Mouse (Mus musculus) B cell, adult 2 months (primary cell): ENCODE measurements at regions not wholly inside any gene's neighbourhood (a gene's known extent, or its start where the extent isn't known, plus 50 kb on each side); places are given as distances from the start of the nearest gene placed in this dataset.
A peak's percentile ranks its signal among the peaks of the same experiment; 100 is the strongest.

Experiments used
- DNase-seq, 2 experiments: peaks; one replicate each; pipeline ENCODE4 v3.0.0; 2022

DNA sequence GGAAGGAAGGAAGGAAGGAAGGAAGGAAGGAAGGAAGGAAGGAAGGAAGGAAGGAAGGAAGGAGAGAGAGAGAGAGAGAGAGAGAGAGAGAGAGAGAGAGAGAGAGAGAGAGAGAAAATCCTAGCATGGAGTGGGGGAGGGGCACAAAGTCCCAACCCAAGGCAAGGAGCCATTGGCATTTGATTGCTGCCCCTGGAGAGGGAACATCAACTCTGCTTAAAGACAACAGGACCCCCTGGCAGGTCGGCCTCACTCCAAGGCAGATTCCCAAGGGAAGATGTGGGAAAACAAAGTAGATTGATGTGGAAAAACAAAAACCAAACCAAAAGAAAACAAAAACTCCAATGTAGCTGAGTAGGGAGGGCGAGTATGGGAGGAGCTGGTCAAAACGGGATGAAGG, 49.9 kb upstream of the Fzd10 start:
- DNase-seq, result no peak

GRCm38 (mm10) chr5:128549811-128550210, 50.8 kb upstream of the Fzd10 start:
- no peak for DNase-seq

- no peak for DNase-seq
Observed at GRCm38 (mm10) chr5:128542049-128542448, 58.6 kb upstream of the Fzd10 start.

- no peak for DNase-seq
Observed at GRCm38 (mm10) chr5:128538646-128539045, 62.0 kb upstream of the Fzd10 start.

DNA sequence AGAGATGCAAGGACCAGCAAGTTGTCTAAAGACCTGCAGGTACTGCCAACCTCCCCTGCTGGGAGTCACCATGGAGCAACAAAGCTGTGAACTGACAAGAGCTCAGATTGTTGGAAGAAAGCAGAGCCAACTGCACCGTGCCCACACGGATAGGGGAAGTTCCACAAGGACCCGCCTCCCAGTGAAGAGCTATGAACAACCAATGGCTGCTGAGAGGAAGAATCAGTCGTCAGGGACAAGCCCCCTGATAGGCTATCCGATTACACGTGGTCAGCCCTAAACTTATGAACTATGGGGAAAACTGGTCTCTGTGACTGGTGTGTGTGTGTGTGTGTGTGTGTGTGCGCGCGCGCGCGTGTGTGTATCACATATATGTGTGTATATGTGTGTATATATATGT, 63.4 kb upstream of the Fzd10 start:
- DNase-seq, result no peak

- DNase-seq, result no peak
Observed at GRCm38 (mm10) chr5:128536393-128536792, 64.3 kb upstream of the Fzd10 start.

DNA sequence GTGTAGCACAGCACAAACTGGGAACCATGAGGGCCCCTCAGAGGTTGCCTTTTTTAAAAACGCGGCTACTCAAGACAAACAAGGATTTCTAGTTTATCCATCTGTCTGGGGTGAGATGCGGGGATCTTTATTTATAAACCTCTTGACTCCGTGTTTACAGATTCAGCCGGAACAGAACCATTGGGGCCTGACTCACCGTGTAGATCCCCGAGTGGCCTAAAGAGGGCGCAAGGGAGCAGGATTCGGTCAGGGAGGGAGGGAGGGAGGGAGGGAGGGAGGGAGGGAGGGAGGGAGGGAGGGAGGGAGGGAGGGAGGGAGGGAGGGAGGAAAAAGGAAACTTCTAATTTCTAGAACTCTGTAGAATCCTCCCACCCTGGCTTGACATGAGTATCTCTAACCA, 73.4 kb upstream of the Fzd10 start:
- DNase-seq, result no peak

- no peak for DNase-seq
Observed at GRCm38 (mm10) chr5:128526432-128526831, 74.2 kb upstream of the Fzd10 start.

- no peak for DNase-seq
Observed at GRCm38 (mm10) chr5:128524377-128525280, 76.0 kb upstream of the Fzd10 start.

DNA sequence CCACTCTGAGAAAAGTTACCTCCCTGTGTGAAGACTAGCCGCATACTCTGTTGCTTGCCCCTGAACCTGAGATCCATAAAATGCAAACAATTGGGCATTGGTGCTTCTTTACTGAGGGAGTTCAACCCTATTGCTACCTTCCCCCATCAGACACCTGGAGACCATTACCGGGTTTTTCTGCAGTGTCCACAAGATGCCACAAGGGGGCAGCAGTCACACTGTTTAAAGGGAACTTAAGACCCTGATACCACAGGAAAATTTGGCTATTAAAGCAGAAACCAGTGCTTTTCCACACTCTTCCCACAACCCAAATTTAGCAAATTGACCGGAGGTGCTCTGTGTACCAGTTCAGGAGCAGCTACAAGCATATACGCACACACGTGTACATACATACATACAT, 78.0 kb upstream of the Fzd10 start:
- no peak for DNase-seq

DNA sequence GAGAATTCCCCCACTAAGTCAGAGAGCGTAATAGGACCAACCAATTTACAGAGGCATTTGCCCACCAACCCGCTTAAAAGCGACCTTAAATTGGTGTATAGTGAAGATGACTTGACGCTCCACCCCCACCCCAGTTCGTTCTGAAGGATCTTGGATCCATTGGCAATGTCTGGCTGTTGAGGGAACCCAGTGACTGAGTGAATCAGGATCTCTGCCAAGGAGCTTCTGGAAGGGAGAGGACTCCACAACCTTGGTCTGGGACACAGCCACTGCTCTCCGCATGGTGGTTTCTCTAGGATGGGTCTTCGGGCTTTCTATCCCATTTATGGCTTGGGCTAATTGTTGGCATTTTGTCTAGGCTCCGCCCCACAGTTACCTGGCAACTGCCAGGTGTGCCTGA, 83.3 kb upstream of the Fzd10 start:
- DNase-seq, result no peak

DNA sequence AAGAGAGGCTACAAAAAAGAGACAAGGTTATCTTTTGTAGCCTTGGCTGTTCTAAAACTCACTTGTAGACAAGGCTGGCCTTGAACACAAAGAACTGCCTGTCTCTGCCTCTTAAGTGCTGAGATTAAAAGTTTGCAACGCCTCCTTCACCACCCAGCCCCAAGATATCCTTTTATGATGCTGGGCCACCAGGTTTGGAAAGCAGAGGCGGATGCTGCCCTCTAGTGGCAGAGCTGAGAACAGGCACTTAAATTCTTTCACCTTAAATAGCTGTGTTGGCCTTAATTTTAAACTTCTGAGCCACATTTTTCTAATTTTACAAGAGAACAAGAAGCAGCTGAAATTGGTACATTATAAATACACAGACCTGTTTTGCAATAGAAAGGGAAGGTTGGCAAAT, 82.5 kb upstream of the Tmem132d start:
- DNase-seq, result peak; percentile 1 to 2

DNA sequence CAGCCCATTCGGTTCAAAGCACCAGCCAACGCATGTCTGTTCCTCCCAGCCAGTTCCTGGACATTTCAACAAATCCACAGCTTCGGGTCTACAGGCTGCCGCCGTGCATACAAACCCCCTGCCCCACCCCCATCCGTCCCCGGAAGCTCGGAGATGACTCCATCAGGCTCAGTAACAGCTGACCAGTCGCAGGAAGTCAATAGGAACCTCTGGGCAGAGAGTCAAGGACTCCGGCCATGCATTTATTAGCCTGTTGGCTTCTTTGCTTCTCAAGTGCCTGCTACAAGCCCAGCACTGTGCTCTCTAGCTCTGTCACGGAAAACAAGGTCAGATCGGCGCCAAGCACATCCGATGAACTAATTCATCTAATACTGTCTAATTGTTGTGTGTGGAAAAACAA, 80.4 kb upstream of the Tmem132d start:
- no peak for DNase-seq

DNA sequence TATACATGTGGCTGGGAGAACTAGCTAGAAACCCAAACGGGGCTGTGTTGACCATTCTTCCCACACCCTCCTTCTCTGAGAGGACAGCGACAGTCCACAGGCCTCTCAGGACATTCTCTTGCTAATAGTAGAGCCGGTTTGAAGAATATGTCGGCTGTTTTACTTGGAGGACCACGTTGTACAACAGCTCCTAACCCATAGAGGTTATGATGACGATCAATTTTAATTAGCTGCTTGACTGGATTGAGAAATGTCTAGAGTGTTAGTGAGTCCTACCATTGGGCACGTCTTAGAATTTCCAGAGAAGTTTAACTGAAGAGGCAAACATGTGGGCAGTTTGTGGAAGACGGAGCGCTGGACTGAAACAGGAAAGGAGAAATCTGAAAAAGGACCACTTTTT, 79.7 kb upstream of the Tmem132d start:
- no peak for DNase-seq

DNA sequence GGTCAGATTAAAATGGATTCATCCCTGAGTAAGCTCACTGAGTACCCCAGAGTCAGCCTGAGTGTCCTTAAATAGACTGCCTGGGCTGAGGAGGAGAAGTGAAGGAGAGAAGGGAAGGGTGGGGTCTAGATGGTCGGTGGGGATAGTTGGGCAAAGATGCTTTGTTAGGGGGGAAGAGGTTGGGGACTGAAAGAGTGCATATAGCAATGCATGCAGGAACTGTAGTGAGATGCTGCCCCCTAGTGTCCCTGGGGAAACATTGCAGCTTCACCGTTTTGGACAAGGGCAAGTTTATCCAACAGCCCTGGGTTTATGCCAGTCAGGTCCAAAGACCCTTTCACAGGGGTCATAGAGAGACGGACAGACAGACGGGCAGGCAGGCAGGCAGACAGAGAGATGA, 71.6 kb upstream of the Tmem132d start:
- DNase-seq, result peak; percentile 3 to 6

- no peak for DNase-seq
Observed at GRCm38 (mm10) chr5:128499488-128499887, 66.6 kb upstream of the Tmem132d start.

- DNase-seq, result no peak
Observed at GRCm38 (mm10) chr5:128499033-128499432, 66.2 kb upstream of the Tmem132d start.

DNA sequence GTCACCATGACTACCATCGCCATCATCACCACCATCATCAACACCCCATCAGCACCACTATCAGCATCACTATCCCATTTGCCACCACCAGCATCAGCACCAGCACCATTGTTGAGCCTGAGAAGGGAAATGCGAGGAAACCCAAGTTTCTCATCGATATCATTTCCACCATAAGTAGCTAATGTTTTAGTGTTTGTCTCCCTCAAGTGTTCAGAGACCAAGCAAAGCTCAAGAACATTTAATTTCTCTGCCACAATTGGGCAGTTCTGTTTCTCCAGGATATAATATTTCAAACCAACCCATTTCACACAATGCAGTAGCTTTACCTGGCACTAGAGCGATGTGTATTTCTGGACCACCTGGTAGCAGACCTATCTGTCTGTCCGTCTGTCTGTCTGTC, 59.7 kb upstream of the Tmem132d start:
- DNase-seq, result no peak

DNA sequence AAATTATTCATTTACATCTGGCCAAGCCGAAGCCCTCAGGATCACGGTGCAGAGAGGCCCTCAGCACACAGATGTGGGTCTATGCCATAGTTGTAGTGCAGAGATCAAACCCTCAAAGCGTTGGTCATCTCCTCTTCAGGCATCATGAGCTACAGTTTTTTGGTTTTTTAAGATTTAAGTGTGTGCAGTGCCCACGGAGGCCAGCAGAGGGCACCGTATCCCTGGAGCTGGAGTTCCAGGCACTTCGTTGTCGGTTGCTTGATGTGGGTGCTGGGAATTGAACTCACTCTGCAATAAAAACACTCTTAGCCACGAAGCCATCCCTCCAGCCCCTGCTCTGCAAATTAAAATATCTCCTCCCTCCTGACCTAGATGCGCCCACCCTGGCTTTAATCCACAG, 58.3 kb upstream of the Tmem132d start:
- DNase-seq, result no peak

DNA sequence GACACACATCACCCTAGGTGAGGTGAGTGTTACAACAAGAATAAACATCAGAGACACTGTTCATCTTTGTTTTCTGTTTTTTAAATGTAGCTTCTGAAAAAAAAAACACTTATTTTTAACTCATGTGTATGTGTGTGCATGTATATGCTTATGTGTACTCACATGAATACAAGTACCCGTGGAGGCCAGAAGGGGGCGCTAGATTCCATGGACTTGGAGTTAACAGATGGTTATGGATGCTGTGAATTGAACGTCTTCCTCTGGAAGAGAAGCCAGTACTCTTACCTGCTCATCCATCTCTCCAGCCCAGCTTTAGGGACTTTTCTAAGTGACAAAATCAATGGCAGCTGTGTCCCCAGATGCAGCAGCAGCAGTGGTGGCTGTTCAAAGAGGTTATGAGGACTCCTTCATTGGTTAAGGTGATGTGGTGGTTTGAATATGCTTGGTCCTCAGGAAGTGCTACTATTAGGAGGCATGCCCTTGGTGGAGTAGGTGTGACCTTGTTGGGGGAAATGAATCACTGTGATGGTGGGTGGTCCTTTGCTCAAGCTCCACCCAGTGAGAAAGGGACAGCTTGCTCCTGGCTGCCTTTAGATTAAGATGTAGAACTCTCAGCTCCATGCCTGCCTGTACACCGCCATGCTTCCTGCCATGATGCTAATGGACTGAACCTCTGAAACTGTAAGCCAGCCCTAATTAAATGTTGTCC, 56.1 kb upstream of the Tmem132d start:
- DNase-seq, result no peak

GRCm38 (mm10) chr5:128487371-128487770, 54.5 kb upstream of the Tmem132d start:
- no peak for DNase-seq

GRCm38 (mm10) chr5:128484116-128484515, 51.2 kb upstream of the Tmem132d start:
- no peak for DNase-seq

DNA sequence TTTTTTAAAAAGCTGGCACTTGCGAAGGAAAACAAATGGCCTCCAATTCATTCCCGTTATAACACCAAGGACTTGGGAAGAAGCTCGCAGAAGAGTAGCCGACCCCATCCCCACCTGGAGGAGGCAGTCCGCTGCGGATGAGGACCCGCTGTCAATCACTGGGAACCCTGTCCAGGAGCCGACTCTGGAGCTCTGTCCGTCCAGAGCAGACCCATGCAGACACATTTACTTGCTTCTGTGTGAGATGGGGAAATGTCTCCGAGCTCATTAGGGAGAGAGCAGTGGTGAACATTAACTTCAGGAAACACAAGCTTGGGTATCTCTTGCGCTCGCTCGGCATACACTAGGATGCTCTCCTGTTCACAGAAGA, 50.5 kb upstream of the Tmem132d start:
- DNase-seq, result no peak
